Mouse (Mus musculus): ENCODE results near the gene Unc13d.
"Not testable (repeated sequence)": the region's sequence is repeated elsewhere in the genome, so short reads cannot be mapped to it uniquely, and the experiment has no call there.

Gene Unc13d

DNA sequence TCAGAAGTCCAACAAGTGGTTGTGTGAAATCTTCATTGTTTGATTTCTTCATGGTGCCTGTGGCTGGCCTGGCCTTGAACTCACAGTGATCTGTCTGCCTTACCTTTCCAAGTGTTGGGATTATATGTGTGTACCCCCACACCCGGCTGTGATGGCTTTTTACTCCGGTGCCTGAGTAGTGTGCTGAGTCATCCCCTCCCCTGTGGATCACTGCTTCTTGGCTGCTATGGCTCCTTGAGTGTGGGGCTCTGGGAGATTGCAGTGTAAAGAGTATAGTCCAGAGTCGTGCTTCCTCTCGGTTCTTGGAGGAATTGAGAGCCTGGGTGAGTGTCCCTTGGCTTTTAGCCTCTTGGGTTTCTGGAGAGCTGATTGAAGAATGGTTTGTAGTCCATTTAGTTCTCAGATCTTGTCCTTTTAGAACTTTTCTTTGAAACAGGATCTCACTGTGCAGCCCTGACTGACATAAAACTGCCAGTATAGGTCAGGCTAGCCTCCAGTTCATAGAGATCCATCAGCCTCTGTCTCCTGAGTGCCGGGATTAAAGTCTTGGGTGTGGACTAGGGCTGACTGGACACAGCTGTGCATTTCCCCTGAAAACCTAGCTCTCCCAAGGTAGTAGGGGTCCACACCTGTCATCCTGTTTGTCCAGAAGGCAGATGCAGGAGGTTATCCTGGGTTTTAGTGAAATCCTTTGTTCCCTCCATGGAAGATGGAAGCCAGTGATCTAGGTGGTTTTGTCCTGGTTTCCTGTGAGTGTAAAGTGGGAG lies 35.2 kb downstream of the Unc13d start:
- no peak for DNase-seq

DNA sequence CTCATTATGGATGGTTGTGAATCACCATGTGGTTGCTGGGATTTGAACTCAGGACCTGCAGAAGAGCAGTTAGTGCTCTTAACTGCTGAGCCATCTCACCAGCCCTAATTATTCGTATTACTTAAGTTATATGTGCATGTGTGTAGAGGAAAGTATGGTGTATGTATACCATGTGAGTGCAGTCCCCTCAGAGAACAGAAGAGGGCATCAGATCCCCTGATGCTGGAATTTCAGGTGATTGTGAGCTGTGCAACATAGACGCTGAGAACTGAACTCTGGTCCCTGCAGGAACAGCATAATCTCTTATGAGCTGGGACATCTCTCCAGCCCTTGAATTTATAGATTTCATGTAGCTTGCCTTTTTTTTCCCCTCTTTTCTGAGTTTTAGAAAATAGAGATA lies 35.9 kb downstream of the Unc13d start:
- no peak for DNase-seq

DNA sequence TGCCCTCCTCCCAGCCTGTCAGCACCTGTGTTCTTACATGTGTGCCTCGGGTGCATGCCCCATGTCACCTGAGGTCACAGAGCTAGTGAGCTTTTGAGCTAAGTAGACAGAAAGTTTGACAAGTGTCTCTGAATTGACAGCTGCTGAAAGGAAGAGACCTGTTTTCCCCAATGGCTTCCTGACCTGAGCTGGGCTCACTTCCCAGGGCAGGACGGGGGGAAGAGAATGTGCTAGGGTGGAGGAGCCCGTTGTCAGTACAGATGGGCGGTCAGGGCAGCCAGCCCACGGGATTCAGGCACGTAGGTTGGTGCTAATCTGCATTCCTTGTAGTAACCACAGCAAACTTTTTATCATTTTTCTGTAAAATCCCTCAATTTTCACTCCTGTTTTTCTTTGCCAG lies 37.2 kb downstream of the Unc13d start:
- no peak for DNase-seq

DNA sequence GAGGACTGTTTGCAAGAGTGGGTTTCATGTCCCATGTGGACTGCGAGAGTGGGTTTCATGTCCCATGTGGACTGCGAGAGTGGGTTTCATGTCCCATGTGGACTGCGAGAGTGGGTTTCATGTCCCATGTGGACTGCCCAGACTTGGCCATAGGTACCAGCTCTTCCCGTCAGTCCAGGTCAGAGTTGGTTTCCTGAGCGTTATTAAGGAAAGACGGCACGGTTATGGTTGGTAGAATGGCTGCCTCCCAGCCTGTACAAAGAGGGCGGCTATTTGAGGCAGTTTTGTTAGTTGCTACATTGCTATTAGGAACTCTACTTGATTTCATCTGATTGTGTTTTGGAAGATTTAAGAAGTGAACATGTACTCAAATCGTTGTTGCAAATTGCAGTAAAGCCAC lies 39.9 kb downstream of the Unc13d start:
- DNase-seq, result no peak

DNA sequence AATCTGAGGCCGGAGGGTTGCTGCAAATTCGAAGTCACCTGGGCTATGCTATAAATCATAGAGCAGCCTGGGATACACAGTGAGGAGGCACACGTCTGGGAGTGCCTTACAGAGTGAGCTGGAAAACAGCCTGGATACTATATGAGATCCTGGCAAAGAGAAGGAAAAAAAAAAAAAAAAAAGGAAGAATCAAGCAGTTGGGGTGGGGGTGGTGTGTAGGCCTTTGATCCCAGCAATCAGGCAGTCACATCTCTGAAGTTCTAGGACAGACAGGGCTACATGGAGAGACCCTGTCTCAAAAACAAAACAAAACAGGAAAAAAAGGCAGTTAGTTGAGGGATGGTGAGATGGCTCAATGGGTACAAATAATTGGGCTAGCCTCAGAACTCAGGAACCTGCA lies 41.1 kb downstream of the Unc13d start:
- DNase-seq, result no peak

DNA sequence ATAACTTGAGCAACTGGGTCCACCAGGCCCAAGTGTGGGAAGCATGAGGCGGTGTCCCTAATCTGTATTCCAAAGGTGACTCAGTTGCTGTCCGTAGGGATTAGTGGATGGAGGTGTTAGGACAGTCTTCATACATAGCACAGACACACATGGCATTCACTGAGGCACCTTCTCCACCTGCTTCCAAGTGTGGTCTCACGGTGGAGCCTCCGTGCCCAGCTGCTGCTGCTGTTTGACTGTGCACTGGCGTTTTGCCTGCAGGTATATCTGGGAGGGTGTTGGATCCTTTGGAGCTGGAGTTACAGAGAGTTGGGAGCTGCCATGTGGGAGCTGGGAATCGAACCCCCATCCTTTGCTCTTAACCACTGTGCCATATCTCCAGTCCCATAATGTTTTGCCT lies 43.2 kb downstream of the Unc13d start:
- DNase-seq, result no peak

DNA sequence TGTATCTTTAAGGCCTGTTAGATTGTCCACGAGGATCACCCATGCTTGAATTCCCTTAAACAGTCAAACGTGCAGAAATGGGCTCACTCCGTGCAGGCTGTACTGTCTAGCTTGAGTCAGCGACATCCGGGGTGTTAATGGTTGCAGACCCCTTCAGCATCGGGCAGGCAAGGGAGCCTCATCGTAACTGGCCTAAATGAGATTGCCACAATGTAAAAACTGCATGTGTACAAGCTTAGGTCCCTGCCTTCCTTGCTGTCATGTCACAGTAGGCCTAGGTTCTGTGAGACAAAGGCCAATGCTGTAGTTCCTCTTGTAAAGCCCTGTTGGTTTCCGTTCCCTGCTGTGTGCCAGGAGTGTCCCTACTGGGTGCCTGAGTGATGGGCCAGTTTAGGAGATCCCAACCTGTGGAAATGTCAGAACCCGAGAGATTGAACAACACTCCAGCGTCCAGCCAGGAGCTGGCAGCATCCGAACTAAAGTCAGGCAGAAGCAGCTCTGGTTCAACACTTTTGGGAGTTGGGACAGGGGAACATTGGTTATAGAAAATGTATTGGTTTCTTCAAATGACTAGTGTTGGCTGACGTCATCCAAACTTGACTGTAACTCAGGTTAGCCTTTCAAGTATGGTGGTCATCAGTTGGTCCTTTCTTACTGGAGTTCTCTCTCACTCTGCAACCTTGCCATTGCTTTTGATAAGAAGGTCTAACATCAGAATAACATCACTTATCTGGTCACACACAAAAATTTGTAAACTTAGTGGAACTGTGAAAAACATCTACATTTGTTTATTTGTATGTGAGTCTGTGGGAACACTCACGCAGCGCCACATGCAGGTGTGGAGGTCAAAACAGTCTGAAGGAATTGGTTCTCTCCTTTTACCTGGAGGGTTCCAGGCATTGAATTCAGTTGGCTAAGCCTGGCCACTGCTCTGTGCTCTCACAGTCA lies 46.6 kb downstream of the Unc13d start:
- no peak for DNase-seq

DNA sequence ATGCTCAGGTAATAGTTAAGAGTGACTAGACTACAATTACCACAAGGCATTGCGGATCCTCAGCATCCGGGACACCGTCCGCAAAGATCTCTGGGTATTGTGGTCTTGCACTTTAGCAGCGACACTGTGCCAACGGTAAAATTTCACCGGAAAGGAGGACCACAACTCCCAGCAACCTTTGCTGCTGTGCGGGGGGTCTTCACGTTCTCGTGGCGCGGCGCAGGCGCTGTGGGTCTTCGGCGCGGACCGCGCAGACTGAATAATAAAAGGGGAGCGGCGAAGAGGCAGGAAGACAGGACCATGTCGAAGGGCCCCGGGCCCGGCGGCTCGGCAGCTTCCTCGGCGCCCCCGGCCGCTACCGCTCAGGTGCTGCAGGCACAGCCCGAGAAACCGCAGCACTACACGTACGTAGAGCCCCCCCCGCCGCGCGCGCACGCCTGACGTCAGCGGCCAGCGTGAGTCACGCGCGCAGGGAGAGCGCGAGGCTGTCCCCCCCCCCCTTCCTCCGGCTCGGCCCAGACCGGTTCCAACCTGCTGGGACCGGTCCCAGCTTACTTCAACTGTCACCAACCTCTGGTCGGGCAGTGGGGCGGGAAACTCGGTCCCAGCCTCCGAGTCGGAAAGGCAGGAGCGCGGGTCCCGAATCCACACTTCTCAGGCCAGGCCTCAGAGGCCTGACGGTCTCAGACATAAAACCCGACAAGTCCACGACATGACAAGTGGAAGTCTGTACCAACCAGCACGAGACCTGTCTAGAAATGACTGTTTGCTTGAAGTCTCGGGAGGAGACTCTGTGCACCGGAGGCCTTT lies 47.5 kb downstream of the Unc13d start, which contains the start of gene Unk:
Unk (plus strand) TSS at position 235 of the 810 bp plus-strand sequence.
- peak; percentile 92 for DNase-seq

DNA sequence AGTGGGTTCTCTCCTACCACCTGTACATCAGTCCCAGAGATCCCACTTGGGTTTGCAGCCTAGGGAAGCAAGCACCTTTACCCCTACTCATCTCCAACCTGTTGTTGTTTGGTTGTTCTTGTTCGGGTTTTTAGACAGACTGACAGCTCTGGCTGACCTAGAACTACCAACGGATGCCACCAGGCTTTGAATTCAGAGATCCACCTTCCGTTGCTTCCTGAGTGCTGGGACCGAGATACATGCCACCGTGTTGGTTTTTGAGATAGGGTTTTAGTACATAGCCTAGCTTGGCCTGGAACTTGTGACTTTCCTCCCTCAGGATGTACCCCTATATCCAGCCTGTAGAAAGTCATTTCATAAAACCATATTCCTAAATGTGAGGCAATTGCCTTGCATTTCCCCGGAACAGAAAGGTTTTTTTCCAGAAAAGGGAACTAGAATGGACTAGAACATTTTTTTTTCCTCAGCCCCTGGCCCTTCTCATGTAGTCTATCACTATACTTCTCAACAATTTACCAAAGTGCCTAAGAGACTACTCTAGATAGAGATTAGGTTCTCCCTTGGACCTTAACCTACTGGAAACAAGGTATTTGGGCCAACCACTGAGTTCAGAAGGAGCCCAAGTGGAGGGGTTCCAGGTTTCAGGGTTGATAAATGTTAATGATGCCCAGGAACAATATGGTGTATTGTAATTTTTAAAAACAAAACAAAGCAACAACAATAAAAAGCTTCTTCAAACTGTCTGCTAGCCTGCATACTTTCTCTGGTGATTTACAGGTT lies 48.5 kb downstream of the Unc13d start:
- no peak for DNase-seq

DNA sequence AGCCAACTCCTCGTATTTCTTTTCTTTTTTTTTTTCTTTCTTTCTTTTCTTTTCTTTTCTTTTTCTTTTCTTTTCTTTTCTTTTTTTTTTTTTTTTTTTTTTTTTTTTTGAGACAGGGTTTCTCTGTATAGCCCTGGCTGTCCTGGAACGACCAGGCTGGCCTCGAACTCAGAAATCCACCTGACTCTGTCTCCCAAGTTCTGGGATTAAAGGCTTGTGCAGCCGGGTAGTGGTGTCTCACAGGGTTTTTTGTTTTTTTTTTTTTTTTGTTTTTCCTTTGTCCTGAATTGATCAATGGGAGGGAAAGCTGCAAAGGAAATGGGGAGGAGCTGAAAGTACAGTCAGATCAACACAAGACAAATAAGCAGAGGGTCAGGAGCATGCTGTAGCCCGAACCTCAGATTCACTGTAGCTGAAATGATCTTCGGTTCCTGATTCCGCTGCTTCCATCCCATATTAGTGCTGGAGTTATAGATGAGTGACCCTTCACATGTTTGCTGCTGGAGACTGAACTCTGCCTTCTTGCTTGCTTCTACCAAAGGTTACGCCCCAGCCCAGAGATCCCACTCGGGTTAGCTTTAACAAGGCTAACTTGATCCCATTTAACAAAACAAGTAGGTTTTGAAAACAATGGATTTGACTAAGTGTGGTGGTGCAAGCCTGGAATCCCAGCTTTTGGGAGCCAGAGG lies 49.4 kb downstream of the Unc13d start:
- DNase-seq, result no peak

DNA sequence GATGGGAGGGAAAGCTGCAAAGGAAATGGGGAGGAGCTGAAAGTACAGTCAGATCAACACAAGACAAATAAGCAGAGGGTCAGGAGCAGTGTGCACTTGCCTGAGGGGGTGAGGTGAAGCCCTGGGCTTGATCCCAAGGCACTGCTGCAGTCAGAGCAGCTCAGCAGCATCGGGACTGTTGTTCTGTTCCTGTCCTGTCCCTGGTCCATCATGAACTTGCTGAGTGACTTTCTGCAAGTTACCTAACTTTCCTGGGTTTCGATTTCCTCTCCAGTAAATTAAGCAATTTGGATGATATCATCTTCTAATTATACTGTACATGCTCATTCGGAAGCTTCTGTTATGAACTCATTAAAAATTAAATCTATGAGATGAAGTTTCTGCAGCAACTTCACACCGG lies 50.0 kb downstream of the Unc13d start, which contains the start of gene H3f3b:
H3f3b (minus strand) TSS at position 207 of the 400 bp plus-strand sequence.
- no peak for DNase-seq

DNA sequence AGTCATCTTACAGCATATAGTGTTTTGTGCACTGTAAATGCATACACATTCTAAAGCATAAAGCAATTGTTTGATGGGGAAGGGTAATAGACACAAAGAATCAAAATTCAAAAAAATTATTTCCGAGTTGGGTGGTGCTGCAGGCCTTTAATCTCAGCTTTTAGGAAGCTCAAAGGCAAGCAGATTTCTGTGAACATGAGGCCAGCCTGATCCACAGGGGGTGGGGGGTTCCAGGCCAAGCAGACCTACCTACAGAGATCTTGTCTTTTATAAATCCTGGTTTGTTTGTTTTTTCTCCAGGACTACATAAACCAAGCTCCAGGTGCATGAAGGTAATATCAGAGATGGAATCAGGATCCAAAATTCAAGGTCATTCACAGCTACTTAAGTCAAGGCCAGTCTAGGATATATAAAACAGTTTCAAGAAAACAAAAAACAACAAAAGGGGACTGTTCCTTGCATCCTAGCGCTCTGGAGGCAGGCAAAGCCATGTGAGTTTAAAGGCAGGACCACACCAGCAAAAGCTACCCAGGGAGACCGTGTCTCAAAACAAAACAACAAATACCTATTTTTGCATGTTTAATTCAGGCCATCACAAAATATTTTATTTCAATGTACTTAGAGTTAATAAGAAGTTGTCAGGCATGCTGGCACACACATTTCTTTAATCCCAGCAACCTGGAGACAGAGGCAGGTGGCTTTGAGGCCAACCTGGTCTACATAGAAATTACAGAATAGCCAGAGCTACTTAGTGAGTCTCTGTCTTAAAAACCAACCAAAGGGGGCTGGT lies 52.5 kb downstream of the Unc13d start:
- no peak for DNase-seq

DNA sequence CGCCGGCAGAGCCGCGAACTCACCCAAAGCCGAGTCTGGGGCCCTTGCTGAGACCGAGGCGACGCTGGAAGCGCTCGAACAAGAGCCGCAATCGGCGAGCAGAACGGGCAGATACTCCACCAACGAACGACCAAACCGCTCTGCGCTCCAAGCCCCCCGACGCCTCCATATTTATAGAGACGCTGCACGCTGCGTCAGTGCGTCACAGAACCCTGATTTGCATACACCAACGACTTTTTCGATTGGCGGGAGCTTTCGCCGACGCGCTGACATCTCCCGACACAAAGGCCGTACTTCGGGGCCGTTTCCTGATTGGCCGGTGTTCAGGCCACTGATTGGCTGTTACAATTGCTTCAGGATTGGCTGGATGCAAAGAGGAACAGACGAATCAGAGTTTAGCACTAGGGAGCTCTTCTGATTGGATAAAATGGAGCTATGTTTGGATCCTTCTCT lies 53.4 kb downstream of the Unc13d start:
- peak; percentile 89 for DNase-seq

DNA sequence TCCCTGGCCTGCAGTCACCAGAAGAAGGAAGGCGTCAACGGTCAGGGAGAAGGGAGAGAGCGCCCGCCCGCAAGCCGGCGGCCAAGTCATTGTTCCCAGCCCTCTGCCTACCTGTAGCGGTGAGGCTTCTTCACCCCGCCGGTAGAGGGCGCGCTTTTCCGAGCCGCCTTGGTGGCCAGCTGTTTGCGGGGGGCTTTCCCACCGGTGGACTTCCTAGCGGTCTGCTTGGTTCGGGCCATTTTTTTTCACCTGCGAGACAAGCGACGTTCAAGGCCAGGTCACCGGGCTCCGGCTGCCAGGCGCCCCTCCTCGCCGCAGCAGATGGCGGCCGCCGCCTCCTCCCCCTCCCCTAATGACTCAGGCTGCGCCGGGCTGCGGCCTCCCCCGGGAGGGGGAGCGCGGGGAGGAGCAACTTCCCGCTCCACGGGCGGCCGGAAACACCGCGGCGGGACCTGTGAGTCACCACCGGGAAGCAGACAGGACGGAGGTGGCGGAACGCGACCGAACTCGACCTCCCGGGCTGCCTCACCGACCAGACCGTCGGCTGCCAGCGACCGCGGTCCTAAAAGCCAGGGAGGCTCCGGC lies 53.9 kb downstream of the Unc13d start:
- DNase-seq, result peak; percentile 67

DNA sequence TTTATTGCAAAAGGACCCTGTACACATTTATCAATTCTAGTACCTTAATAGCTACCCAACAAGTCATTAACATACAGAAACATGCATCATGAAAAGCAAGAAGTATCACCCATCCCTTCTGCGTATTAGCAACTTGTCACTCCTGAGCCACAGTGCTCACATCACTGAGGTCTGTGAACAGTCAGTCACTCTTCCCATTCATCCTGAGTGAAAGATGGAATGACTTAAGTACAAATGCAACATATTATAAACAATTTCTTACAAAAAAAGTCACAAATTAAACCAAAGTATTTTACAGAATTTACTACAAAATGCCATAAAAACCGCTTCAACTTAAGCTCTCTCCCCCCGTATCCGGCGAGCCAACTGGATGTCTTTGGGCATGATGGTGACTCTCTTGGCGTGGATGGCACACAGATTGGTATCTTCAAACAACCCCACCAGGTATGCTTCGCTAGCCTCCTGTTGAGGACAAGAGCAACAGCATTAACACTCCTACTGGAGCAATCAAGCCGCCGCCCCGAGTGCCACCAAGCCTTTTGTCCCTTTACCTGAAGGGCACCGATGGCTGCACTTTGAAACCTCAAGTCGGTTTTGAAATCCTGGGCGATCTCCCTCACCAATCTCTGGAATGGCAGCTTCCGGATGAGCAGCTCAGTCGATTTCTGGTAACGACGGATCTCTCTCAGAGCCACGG lies 54.5 kb downstream of the Unc13d start:
- DNase-seq, result not testable (repeated sequence)

DNA sequence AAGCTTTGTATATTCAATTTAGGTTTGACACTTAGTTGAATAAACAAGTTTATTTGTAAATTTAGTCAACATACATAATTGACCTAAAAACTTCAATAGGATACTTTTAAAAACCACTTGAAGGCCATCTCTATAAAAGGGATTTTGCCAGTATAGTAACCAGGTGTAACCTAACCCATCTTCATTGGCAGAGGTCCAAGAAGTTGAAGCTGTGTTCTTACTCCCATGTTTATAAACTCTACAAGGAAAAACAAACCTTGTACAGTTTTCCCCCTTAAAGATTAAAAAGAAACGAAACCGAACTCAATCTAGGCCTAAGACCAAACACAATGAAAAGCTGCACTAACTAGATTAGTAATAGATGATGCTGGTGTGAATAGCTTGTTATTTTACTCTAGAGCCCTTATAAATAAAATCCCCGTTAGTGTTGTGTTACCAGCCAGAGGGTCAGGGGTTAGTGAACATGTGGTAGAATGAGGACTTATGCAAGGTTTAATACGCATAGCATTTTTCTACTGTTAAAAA lies 55.4 kb downstream of the Unc13d start:
- DNase-seq, result no peak

DNA sequence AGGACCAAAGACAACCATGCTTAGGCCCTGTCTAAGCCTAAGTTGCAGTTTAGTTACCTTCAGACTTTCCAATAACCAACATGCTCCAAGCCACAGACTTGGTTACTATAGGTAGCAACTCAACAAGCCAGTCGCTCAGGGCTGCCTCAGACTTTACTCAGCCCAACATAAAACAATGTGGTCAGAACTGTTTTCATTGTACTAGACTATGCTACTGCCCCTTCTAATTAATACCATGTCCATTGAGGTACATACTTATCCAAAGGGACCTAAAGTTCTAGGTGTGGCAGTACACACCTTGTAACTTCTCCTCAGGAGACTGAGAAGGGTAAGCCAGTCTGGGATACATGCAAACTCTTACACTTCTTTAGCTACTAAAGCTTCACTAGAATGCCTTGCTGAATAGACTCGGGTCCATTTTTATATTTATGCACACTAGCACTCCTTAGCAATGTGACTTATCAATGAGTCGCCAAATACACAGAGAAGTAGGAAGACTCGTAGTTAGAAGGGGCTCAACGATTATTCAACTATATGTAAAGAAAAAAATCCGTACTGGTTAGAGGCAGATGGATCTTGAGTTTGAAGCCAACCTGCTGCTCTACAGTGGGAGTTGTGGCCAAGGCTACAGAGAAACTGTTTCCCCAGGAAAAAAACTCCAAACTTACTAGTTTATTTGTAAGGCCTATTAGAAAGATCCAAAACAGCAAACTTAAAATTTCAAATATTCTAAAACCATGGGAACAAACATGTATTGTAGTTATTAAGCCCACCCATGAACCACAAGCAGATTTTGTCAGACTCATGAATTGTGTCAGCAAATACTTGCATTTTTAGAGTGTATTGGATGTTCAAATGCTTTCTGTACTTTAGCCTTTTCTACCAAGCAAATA lies 56.2 kb downstream of the Unc13d start:
- DNase-seq, result no peak

DNA sequence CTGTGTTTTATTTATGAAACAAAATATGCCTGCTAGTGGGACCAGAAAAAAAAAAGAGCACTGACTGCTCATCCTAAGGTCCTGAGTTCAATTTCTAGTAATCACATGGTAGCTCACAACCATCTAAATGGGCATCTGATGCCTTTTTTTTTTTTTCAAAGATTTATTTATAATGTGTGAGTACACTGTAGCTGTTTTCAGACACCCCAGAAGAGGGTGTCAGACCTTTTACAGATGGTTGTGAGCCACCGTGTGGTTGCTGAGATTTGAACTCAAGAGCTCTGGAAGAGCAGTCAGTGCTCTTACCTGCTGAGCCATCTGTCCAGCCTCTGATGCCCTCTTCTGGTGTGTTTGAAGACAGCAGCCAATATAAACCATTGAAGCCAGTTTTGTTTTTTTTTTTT lies 57.2 kb downstream of the Unc13d start:
- DNase-seq, result no peak
